Mouse (Mus musculus) macrophage (primary cell): ENCODE data around the gene Zfp335. TPM values are rescaled to one million over a fixed set of nuclear protein-coding genes. Genes with fewer than 3 reads are reported as not detected.

ENCODE experiments used
- H3K27ac ChIP-seq: fragments of 350-480 bp; formaldehyde crosslinking; 2 replicates; pipeline ENCODE4 v1.9.0; 2021
- H3K36me3 ChIP-seq: fragments of 350-480 bp; formaldehyde crosslinking; 2 replicates; pipeline ENCODE4 v1.9.0; 2021; ENCODE audit errors: inconsistent target
- H3K4me3 ChIP-seq: fragments of 350-480 bp; formaldehyde crosslinking; 2 replicates; pipeline ENCODE4 v1.9.0; 2021; ENCODE audit errors: inconsistent target
- H3K79me2 ChIP-seq: fragments of 350-480 bp; formaldehyde crosslinking; 2 replicates; pipeline ENCODE4 v1.9.0; 2021; ENCODE audit errors: inconsistent target
- WGBS: methylation state at CpG from one replicate; pipeline ENCODE4 v1.1.7; 2026; ENCODE audit warnings: inconsistent platforms; ENCODE audit not compliant: missing documents; 5-methylcytosine and 5-hydroxymethylcytosine counted together
- polyA plus RNA-seq: library from polyadenylated mRNA; stranded (reverse); fragments of 250-400 nt; gene quantifications from 3 replicates; pipeline ENCODE4 v1.2.4, GENCODE M21; 2018; ENCODE audit warnings: inconsistent platforms
- total RNA-seq, 78 experiments: library from RNA; depleted of rRNA; stranded (reverse); fragments of 250-400 nt; gene quantifications; 1 replicate in 9 of 78; 2 replicates in 24 of 78; 3 replicates in 43 of 78; 4 replicates in 2 of 78; pipeline ENCODE4 v1.2.4; 2018; ENCODE audit warnings: inconsistent platforms in 56 of 78

Zfp335 gene
- 10 to 100 TPM; 38.2 to 87.8 (median 57.1) TPM for total RNA-seq (2018; cell fraction: chromatin; rRNA removed)
- 10 to 100 TPM in 2 of 26 experiments, 1 to 10 TPM in 24; 5.7 to 11.6 (median 8.0) TPM for total RNA-seq (2018; cell fraction: cytosol; rRNA removed)
- 10 to 100 TPM; 18.4 to 52.9 (median 31.3) TPM for total RNA-seq (2018; cell fraction: nucleus; rRNA removed)
- 6.8 to 9.1 TPM (median 7.0 TPM) in 3 replicates for polyA plus RNA-seq

DNA sequence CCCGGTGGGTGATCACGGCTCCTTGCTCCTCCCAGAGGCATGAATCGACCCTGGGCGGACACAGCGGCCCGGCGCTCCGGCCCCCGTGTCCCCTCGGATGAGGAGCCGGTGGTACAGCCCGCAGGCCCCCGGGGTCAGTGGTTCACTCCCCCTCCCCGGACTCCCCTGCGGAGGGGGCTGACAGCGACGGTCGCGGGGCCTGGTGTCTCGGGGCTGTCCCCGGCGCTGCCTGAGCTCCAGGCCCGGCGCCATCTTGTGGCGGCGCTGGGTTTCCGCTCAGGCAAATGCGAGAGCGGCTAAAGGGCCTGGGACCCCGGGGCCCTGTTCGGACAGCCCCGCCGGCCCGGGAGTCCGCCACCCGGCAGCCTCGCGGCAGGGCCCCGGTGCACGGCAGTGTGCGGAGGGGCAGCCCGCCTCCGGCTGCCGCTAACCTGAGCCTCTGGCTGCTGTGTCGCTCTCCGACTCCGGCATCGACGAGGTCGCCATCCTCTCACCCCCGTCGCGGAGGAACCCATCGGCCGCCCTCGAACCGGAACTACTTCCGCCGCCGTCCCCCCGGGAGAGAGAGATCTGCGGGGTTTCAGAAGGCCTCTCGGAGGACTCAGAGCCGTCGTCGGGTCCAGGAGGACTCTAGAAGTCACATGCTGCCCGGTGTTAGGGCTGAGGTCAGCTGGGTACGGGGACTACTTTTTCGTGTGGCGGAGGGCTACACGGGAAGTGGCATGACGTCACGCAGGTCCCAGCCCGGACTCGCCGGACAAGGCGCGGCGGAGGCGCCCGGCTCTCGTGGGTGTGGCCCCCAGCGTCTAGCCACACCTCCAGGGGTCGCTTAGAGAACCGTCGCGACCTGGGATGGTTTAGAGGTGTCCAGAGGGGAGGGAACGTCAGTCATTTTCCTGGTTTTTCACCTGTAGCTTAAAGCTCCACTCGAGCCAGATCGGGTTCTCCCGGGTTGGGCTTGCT, at the start of gene Zfp335:
TSS of gene Zfp335 (minus strand) at position 672 of the 963 bp plus-strand sequence.
- WGBS, result under 1% methylated on average over 89 of the region's 91 CpGs
- H3K27ac ChIP-seq, result peak within 1 kb of the TSS; percentile 98
- peaks cover 21% of the 10 kb centered on the region for H3K79me2 ChIP-seq
- peaks cover 29% of the 10 kb centered on the region for H3K36me3 ChIP-seq
- peak within 1 kb of the TSS; percentile 96 for H3K4me3 ChIP-seq

DNA sequence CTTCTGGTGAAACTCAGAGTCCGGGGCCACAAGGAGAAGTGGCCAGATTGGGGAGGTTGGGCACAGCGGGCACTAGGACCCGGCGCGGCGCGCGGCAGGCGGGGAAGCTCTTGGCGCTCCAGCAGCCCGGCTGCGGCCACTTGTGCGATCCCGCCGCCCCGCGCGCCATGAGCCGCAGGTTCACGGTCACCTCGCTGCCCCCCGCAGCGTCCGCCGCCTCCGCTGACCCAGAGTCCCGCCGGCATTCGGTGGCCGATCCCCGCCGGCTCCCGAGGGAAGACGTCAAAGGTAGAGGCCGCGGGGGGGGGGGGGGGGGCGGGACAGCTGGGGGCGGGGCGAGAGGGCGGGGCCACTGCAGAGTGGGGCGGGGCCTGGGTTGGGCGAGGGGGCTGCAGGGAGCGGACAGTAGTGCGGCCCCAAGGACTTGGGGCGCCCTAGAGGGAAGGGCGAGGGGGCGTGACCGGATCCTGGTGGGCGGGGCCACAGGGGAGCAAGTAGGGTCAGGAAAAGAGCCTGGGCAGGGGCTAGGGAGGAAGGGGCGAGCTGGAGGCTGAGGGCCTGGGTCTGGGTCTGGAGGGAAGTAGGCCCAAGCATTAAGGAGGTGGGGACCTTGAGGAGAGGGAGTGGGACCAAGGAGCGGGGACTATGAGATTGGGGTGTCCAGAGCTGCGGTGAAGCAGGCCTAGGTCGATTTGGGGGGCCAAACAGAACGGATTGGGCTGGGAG, 49.3 kb upstream of the Zfp335 start, which contains the start of gene Slc12a5:
TSS of gene Slc12a5 (plus strand) at position 87 of the 726 bp plus-strand sequence.
- no peak within 1 kb of the TSS for H3K27ac ChIP-seq
- 6% methylated on average over 24 of the region's 54 CpGs for WGBS

DNA sequence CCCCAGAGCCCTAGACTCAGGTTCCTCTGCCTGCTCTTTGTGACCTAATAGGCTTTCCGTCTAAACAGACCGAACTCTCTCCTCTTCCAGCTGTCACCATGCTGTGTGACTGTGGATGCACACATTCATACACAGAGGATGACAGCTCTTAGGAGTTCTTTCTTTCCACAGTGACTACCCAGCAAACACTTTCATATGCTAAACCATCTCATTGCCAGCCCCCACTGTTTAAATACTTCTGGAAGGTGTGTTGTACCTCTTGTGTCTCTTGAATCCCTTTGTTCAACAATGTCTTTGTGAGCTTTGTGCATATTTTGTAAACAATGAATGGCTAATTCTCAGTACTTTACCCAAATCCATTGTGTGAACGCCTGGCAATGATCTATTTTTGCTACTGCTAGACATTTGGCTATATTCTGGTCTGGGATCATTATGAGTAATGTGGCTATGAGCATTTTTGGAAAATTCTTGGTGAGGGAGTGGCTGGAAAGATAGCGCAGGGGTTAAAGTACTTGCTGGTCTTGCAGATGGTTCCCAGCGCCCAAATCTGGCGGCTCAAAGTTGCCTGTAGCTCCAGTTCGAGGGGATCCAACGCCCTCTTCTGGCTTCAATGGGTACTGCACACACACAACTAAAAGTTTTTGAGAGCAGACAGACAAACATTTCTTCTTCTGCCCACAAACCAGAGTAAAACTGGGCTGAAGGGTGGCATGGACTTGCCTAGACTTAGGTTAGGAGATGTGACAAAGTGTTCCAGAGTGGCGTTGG, 46.2 kb upstream of the Zfp335 start:
- H3K79me2 ChIP-seq, result no peaks in the 10 kb centered on the region
- no peak overlapping the region for H3K27ac ChIP-seq
- H3K36me3 ChIP-seq, result no peaks in the 10 kb centered on the region
- WGBS, result 81% methylated on average over 9 of the region's 9 CpGs
- H3K4me3 ChIP-seq, result no peak overlapping the region

More for the DNA sequence above, 49.3 kb upstream of the Zfp335 start, which contains the start of gene Slc12a5:
- H3K79me2 ChIP-seq, result no peaks in the 10 kb centered on the region
- no peak within 1 kb of the TSS for H3K4me3 ChIP-seq
- no peaks in the 10 kb centered on the region for H3K36me3 ChIP-seq

DNA sequence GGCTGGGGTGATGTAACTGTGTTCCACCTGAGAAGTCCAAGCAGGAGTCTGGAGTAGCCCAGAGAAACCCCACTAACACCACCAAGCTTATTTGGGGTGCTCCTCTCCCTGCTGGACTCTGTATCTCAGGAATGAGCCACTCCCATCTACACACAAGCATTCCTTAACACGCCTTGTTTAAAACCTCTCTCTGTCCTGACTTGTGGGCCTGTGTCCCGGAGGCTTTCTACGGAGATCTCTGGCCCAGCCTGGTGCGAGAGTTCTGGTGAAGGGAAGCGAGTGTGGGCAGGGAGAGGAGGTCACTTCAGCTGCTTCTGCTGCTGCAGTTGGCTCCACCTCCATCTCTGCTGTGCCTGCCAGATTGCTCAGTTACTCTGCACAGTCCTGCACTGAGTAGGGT, 44.6 kb upstream of the Zfp335 start:
- no peaks in the 10 kb centered on the region for H3K36me3 ChIP-seq
- H3K27ac ChIP-seq, result no peak overlapping the region

DNA sequence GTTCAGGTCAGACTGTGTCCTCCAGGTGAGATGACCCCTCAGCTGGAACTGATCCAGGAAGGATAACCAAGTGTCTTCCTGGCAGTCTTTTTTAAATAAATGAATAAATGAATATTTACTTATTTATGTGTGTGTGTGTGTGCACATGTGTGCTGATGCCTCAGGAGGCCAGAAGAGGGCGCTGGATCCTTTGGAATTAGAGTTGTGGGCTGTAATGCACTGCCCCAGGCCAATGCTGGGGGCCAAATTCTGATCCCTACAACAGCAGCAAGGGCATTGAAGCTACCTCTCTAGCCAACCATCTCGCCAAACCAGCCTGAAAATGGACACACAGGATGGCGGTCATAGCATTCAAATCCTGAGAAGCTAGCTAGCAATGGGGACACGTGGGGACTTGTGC, 44.2 kb upstream of the Zfp335 start:
- H3K27ac ChIP-seq, result no peak overlapping the region
- no peak overlapping the region for H3K4me3 ChIP-seq
- no peaks in the 10 kb centered on the region for H3K36me3 ChIP-seq
- WGBS, result 74% methylated on average over 4 of the region's 4 CpGs
- no peaks in the 10 kb centered on the region for H3K79me2 ChIP-seq

More for the DNA sequence above, 44.6 kb upstream of the Zfp335 start:
- WGBS, result 75% methylated on average over 5 of the region's 5 CpGs
- Histone ChIP-seq H3K79me2 (no peaks in the 10 kb centered on the region), H3K4me3 (no peak overlapping the region)

DNA sequence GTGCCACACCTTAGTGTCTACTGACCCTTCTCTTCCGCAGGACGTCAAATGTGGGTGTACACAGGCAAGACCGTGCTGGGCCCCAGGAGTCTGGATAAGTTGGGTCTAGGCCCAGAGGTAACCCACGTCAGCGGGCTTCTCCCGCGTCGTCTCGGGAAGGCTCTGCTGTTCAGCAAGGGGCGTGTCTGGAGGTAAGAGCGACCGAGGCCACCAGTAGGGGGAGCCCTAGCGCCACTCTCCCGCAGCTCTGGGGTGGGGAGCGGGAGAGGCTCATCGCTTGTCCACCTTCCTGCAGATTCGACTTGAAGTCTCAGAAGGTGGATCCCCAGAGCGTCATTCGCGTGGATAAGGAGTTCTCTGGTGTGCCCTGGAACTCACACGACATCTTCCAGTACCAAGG, 41.7 kb upstream of the Zfp335 start:
- no peaks in the 10 kb centered on the region for H3K79me2 ChIP-seq
- no peak overlapping the region for H3K27ac ChIP-seq
- WGBS, result 2% methylated on average over 20 of the region's 21 CpGs
- no peak overlapping the region for H3K4me3 ChIP-seq
- no peaks in the 10 kb centered on the region for H3K36me3 ChIP-seq

DNA sequence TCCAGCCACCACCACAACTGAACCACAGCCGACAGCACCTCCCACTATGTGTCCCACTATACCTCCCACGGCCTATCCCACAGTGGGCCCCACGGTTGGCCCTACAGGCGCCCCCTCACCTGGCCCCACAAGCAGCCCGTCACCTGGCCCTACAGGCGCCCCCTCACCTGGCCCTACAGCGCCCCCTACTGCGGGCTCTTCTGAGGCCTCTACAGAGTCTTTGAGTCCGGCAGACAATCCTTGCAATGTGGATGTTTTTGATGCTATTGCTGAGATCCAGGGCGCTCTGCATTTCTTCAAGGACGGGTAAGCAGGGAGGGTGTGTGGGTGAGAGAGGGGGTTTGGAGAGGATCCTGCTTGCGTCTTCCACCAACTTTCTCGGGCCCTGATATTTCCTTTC, 40.9 kb upstream of the Zfp335 start:
- no peaks in the 10 kb centered on the region for H3K79me2 ChIP-seq
- H3K36me3 ChIP-seq, result no peaks in the 10 kb centered on the region
- no peak overlapping the region for H3K27ac ChIP-seq
- 29% methylated on average over 11 of the region's 13 CpGs for WGBS
- H3K4me3 ChIP-seq, result no peak overlapping the region

DNA sequence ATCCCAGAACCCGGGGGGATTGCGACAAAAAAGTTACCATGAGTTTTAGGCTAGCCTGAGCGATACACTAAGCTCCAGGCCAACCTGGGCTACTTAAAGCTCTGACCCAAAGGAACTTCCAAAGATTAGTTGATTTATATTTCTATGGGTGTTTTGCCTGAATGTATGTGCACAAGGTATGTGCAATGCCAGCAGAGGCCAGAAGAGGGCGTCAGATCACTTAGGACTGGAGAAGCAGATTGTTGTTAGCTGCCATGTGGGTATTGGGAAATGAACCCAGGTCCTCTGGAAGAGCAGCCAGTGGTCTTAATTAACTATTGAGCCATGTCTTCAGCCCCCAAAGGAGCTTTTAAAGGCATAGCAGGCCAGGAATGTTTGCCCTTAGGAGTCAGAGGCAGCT, 40.2 kb upstream of the Zfp335 start:
- 82% methylated on average over 4 of the region's 4 CpGs for WGBS
- Histone ChIP-seq H3K36me3 (no peaks in the 10 kb centered on the region), H3K79me2 (no peaks in the 10 kb centered on the region), H3K4me3 (no peak overlapping the region), H3K27ac (no peak overlapping the region)

DNA sequence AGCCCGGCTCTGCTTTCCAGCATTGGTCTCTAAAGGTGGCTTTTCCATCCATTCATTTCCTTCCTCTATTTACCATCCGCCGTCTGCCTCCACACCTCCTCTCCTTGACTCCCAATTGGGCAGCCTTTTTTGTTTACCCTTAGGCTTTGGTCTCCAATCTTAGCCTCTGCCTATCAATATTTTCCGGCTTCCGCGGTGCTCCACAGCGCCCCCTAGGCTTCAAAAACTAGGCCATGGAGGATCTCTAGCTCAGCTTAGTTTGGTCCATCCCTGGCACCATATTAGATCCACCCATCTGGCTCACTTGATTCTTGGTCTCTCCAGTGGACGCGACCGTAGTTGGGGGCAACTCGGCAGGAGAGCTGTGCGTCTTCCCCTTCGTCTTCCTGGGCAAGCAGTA, 38.9 kb upstream of the Zfp335 start:
- Histone ChIP-seq H3K79me2 (no peaks in the 10 kb centered on the region), H3K27ac (no peak overlapping the region), H3K36me3 (no peaks in the 10 kb centered on the region), H3K4me3 (no peak overlapping the region)
- 33% methylated on average over 13 of the region's 13 CpGs for WGBS

DNA sequence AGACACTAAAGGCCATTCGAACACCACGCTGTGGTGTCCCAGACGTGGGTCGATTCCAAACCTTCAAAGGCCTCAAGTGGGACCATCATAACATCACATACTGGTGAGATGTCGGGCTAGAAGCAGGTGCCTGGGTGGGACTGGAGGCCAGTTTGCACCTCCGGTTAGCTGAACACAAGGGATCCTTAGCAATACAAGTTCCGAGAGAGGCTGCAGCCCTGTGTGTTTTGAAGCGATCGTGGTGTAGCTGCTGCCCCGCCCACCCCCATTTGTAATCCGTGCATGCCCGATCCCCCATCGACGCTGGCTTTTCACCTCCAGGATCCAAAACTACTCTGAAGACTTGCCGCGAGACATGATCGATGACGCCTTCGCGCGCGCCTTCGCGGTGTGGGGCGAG, 37.4 kb upstream of the Zfp335 start:
- Histone ChIP-seq H3K36me3 (no peaks in the 10 kb centered on the region), H3K27ac (no peak overlapping the region), H3K4me3 (no peak overlapping the region), H3K79me2 (no peaks in the 10 kb centered on the region)
- WGBS, result 10% methylated on average over 25 of the region's 25 CpGs

DNA sequence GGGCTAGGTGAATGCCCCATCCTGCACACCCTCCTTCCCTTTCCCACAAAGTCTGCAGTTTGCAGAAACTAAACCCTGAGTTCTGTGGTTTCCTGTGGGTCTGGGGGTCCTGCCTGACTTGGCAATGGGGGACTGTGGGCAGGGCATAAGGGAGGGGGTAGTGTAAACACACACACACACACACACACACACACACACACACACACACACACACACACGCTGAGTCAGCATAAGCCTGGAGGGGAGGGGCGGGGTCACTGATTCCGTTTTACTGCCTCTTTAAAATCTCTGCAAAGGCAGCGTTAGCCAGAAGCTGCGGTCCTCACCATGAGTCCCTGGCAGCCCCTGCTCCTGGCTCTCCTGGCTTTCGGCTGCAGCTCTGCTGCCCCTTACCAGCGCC, 36.4 kb upstream of the Zfp335 start:
- Histone ChIP-seq H3K4me3 (no peak overlapping the region), H3K79me2 (no peaks in the 10 kb centered on the region), H3K36me3 (no peaks in the 10 kb centered on the region), H3K27ac (no peak overlapping the region)
- WGBS, result 0% methylated on average over 4 of the region's 7 CpGs

DNA sequence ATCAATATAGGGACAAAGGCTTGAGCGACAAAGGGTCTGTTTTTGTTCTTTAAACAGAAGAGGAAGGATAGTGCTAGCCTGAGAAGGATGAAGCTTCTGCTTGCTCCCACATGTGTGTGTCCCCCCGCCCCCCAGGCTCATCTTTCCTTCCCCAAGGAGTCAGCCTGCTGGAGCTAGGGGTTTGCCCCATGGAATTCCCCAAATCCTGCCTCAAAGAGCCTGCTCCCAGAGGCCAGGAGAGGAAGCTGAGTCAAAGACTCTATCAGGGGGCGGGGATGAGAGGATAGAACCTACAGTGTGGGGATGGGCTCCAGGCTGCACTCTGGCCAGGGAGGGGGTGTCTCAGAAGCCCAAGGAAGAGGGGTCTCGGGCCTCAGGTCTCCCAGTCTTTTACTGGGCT, 35.9 kb upstream of the Zfp335 start:
- Histone ChIP-seq H3K27ac (no peak overlapping the region), H3K79me2 (no peaks in the 10 kb centered on the region), H3K4me3 (no peak overlapping the region), H3K36me3 (no peaks in the 10 kb centered on the region)
- 21% methylated on average over 4 of the region's 4 CpGs for WGBS

DNA sequence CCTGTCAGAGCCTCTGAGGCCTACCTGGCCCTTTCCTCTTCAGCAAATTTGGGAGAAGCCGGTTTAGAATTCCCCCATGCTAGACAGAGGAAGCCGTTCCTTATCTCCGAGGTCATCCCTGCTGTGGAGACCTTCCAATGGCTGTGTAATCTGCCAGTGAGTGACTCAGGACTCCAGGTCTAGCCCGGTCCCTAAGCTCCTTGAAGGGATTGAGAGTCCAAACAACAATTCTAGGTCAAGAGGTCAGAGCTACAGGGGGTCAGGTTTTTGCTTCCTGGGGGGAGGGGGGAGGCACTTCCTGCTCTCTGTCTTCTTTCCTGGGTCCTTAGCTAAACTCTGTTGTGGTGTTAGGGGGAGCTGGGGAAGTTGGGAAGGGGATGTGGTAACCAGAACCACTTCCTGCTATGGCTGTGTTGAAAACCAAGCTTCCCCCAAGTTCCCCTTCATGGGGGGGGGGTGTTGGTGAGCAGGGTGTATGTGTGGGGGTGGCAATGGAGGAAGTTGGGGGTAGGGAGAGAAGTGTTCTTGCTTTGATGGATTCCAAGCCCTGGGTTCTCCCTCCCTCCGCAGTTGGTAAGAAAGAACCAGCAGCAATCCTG, 31.2 kb upstream of the Zfp335 start:
- no peaks in the 10 kb centered on the region for H3K36me3 ChIP-seq
- no peak overlapping the region for H3K4me3 ChIP-seq
- no peaks in the 10 kb centered on the region for H3K79me2 ChIP-seq
- no peak overlapping the region for H3K27ac ChIP-seq
- WGBS, result 0% methylated on average over 5 of the region's 5 CpGs
